Mouse (Mus musculus): ENCODE measurements at regions not wholly inside any gene's neighbourhood (a gene's known extent, or its start where the extent isn't known, plus 50 kb on each side); places are given as distances from the start of the nearest gene placed in this dataset.

- DNase-seq (ENCODE audit: low spot score) = no peak
- WGBS = 90% methylated on average over 9 of the region's 9 CpGs
- no peak for TF ChIP-seq POLR2A (IDR thresholded peaks at IDR 0.05; ENCODE audit: borderline replicate concordance, extremely low read depth, insufficient read depth, insufficient read length)
Observed at GRCm38 (mm10) chr13:91356516-91356915, 103.6 kb upstream of the Ssbp2 start.

GRCm38 (mm10) chr13:91360121-91360520 lies 100.0 kb upstream of the Ssbp2 start:
- DNase-seq (ENCODE audit: low spot score) (no peak), ATAC-seq (ENCODE audit: low FRiP score, low read depth) (no peak)
- Histone ChIP-seq H3K4me1 (ENCODE audit: control insufficient read depth, insufficient read depth, low read length) (peaks cover 4% of the 10 kb centered on the region), H3K36me3 (ENCODE audit: control insufficient read depth, insufficient read depth, low read length) (no peaks in the 10 kb centered on the region), H3K9me3 (ENCODE audit: control insufficient read depth, low read length) (no peaks in the 10 kb centered on the region), H3K4me2 (replicated peaks; ENCODE audit: low read depth, low read length, severe bottlenecking) (no peak overlapping the region), H3K27me3 (ENCODE audit: control insufficient read depth, insufficient read depth, low read length) (no peaks in the 10 kb centered on the region), H3K9ac (ENCODE audit: low read depth, low read length, severe bottlenecking) (no peak overlapping the region), H3K27ac (replicated peaks; ENCODE audit: low read depth, low read length) (no peak overlapping the region), H3K4me3 (replicated peaks; ENCODE audit: low read length) (no peak overlapping the region)
- WGBS = 77% methylated on average over 6 of the region's 6 CpGs
- no peak for TF ChIP-seq POLR2A (IDR thresholded peaks at IDR 0.05; ENCODE audit: borderline replicate concordance, extremely low read depth, insufficient read depth, insufficient read length)

More at GRCm38 (mm10) chr13:91356516-91356915, 103.6 kb upstream of the Ssbp2 start:
- H3K4me1 ChIP-seq (ENCODE audit: control insufficient read depth, insufficient read depth, low read length) = no peaks in the 10 kb centered on the region
- no peak for ATAC-seq (ENCODE audit: low FRiP score, low read depth)
- H3K9ac ChIP-seq (ENCODE audit: low read depth, low read length, severe bottlenecking) = no peak overlapping the region
- no peak overlapping the region for H3K27ac ChIP-seq (replicated peaks; ENCODE audit: low read depth, low read length)
- H3K9me3 ChIP-seq (ENCODE audit: control insufficient read depth, low read length) = no peaks in the 10 kb centered on the region
- no peaks in the 10 kb centered on the region for H3K27me3 ChIP-seq (ENCODE audit: control insufficient read depth, insufficient read depth, low read length)
- no peaks in the 10 kb centered on the region for H3K36me3 ChIP-seq (ENCODE audit: control insufficient read depth, insufficient read depth, low read length)
- H3K4me2 ChIP-seq (replicated peaks; ENCODE audit: low read depth, low read length, severe bottlenecking) = no peak overlapping the region
- H3K4me3 ChIP-seq (replicated peaks; ENCODE audit: low read length) = no peak overlapping the region

DNA sequence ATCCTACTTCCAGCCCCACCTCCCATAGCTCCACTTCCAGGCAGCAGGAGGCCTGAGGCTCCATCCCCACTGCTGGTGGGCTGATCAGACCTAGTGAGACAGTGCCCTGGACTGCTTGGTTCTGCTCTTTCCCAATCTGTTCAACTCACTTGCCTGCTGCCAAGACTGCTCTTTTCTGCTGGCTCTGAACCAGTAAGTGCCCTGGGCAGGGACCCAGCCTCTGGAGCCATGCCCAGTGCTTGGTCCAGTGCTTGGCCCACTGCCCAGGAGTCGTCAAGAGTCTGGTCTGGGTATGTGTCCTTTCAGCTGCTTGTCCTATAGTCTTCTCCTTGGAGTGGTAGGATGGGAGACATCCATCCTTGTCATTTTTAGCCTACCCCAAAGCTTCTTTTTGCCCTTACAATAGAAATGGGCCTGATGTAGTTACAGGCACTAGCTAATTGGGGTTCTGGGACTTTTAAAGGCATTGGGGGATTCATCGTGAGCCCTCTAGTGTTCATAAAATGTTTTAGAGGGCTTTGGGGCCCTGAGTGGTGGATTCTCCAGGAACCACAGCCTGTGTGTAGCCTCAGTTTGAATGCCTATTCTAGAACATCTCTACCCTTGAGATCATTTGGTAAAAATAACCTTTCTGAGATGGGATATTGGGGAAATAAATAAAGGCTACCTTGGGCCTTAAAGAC lies 94.7 kb upstream of the Ssbp2 start:
- ATAC-seq (ENCODE audit: low FRiP score, low read depth) = peak; percentile 45; the same call in 1 of the 2 replicates
- Histone ChIP-seq H3K9me3 (ENCODE audit: control insufficient read depth, low read length) (no peaks in the 10 kb centered on the region), H3K27ac (replicated peaks; ENCODE audit: low read depth, low read length) (peak overlapping the region; percentile 48), H3K4me1 (ENCODE audit: control insufficient read depth, insufficient read depth, low read length) (peaks cover 43% of the 10 kb centered on the region), H3K36me3 (ENCODE audit: control insufficient read depth, insufficient read depth, low read length) (no peaks in the 10 kb centered on the region), H3K4me2 (replicated peaks; ENCODE audit: low read depth, low read length, severe bottlenecking) (no peak overlapping the region), H3K9ac (ENCODE audit: low read depth, low read length, severe bottlenecking) (no peak overlapping the region), H3K27me3 (ENCODE audit: control insufficient read depth, insufficient read depth, low read length) (no peaks in the 10 kb centered on the region), H3K4me3 (replicated peaks; ENCODE audit: low read length) (no peak overlapping the region)
- WGBS = 29% methylated on average over 2 of the region's 2 CpGs
- no peak for TF ChIP-seq POLR2A (IDR thresholded peaks at IDR 0.05; ENCODE audit: borderline replicate concordance, extremely low read depth, insufficient read depth, insufficient read length)
- peak; percentile 55 for DNase-seq (ENCODE audit: low spot score)

DNA sequence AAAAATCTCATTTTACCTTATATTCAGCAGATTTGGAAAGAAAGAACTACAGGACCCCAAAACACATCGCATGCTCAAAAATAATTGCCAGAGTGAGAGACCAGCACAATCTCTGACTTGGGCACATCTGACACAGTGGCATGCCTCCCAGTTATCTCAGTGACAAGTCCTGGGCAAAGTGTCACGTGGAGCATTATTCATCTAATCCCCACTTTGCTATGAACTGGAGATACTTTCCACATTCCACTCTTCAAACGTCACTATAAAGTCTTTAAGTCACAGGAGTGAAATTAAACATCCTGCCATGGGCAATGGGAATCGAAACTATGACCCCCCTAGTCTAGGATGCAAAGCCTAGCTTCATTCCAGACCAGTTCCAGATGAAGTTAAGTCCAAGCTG lies 93.5 kb upstream of the Ssbp2 start:
- ATAC-seq (ENCODE audit: low FRiP score, low read depth) (no peak), DNase-seq (ENCODE audit: low spot score) (no peak)
- no peak overlapping the region for H3K4me3 ChIP-seq (replicated peaks; ENCODE audit: low read length)
- H3K36me3 ChIP-seq (ENCODE audit: control insufficient read depth, insufficient read depth, low read length) = no peaks in the 10 kb centered on the region
- no peak for TF ChIP-seq POLR2A (IDR thresholded peaks at IDR 0.05; ENCODE audit: borderline replicate concordance, extremely low read depth, insufficient read depth, insufficient read length)
- no peak overlapping the region for H3K4me2 ChIP-seq (replicated peaks; ENCODE audit: low read depth, low read length, severe bottlenecking)
- H3K27me3 ChIP-seq (ENCODE audit: control insufficient read depth, insufficient read depth, low read length) = no peaks in the 10 kb centered on the region
- H3K9me3 ChIP-seq (ENCODE audit: control insufficient read depth, low read length) = no peaks in the 10 kb centered on the region
- peaks cover 48% of the 10 kb centered on the region for H3K4me1 ChIP-seq (ENCODE audit: control insufficient read depth, insufficient read depth, low read length)
- WGBS = 47% methylated on average over 4 of the region's 4 CpGs
- no peak overlapping the region for H3K9ac ChIP-seq (ENCODE audit: low read depth, low read length, severe bottlenecking)
- no peak overlapping the region for H3K27ac ChIP-seq (replicated peaks; ENCODE audit: low read depth, low read length)

- no peak for TF ChIP-seq POLR2A (IDR thresholded peaks at IDR 0.05; ENCODE audit: borderline replicate concordance, extremely low read depth, insufficient read depth, insufficient read length)
- no peak overlapping the region for H3K4me3 ChIP-seq (replicated peaks; ENCODE audit: low read length)
- H3K9ac ChIP-seq (ENCODE audit: low read depth, low read length, severe bottlenecking) = no peak overlapping the region
- no peak overlapping the region for H3K4me2 ChIP-seq (replicated peaks; ENCODE audit: low read depth, low read length, severe bottlenecking)
- no peaks in the 10 kb centered on the region for H3K27me3 ChIP-seq (ENCODE audit: control insufficient read depth, insufficient read depth, low read length)
- DNase-seq (ENCODE audit: low spot score) (no peak), ATAC-seq (ENCODE audit: low FRiP score, low read depth) (no peak)
- H3K27ac ChIP-seq (replicated peaks; ENCODE audit: low read depth, low read length) = no peak overlapping the region
- H3K4me1 ChIP-seq (ENCODE audit: control insufficient read depth, insufficient read depth, low read length) = peaks cover 63% of the 10 kb centered on the region
- no peaks in the 10 kb centered on the region for H3K36me3 ChIP-seq (ENCODE audit: control insufficient read depth, insufficient read depth, low read length)
- 30% methylated on average over 7 of the region's 7 CpGs for WGBS
- H3K9me3 ChIP-seq (ENCODE audit: control insufficient read depth, low read length) = no peaks in the 10 kb centered on the region
Observed at GRCm38 (mm10) chr13:91367896-91368556, 92.1 kb upstream of the Ssbp2 start.

Data from limb, embryonic 14.5 days (tissue).